Mouse (Mus musculus): ENCODE data around the gene Slpi.

GRCm38 (mm10) chr2:164434681-164435080 is 45.8 kb upstream of the Slpi start:
- no peak for TF ChIP-seq POLR2A (IDR thresholded peaks at IDR 0.05; ENCODE audit: control insufficient read depth, low read depth, low read length)
- TF ChIP-seq CTCF (IDR thresholded peaks at IDR 0.05; ENCODE audit: control insufficient read depth, insufficient read depth, insufficient replicate concordance, low read depth, low read length) = no peak

Measured in testis, adult 2 months (tissue).